Mouse (Mus musculus) brain, adult 2 months (tissue): ENCODE data around the gene Il1rapl2.

Experiments
- DNase-seq: peaks from one replicate; pipeline ENCODE4 v3.0.0; 2011; ENCODE audit warnings: low read depth, low spot score

The Il1rapl2 gene

DNA sequence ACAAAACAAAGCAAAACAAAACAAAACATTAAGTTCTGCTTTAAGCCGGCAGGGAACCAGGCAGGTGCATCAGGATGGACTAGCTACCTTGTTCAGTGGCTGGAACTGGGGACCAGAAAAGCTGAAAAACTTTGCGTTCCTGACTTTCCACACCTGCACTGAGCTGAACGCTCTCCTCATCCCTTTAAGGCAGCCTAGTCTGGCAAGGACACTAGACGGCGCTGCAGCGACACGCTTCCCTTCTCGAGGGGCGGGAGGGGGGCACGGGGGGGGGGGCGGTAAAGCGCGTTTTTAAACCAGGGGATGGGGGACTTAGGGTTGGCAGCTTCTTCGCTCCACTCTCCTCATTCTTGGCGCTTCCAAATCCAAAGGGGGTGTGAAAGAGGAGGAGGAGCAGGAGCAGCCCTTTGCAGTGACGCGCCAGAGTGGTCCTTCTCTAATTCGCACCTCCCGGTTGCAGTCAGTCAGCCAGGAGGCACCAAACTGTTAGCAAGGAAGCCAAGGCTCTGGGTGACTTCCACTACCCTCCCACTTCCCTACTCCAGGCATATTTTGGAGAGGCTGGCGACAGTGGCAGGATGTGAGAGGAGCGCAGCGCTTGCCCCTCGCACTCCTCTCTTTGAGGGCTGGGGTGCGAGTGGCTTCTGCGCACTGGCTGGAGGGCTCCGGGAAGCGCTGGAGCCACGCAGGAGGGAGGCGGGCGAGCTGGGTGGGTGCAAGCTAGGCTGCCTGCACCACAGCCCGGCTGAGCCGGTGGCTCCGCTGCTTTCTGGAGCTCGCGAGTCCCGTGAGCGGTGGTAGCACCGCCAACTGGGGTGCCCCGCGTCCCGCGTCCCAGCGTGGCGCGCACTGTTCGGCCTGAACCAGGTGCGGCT, at the start of gene Il1rapl2:
Gene Il1rapl2, plus strand, starts transcription at position 288 of the 875 bp plus-strand sequence.
- peak; percentile 45 for DNase-seq

DNA sequence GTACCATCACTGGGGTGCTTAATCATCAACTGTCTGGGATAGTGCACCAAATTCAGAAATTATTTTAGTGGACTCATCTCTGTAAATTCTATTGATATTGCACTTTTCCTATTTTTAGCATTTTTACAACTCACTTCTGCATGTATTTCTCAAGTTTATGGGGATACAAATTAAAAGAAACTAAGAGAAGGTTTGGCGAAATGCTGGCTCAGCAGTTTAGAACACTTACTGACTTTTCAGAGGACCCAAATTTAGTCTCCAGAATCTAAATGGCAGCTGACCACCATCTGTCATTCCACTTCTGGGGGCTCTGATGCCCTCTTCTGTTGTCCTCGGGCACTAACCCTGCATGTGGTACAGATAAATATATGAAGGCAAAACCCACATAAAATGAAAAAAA, 22.1 kb upstream of the Il1rapl2 start:
- no peak for DNase-seq

- peak; percentile 10 for DNase-seq
Measured at GRCm38 (mm10) chrX:137569472-137570188, 778 bp upstream of the Il1rapl2 start.

- DNase-seq: no peak
Measured at GRCm38 (mm10) chrX:137582656-137583055, 12.2 kb downstream of the Il1rapl2 start.

GRCm38 (mm10) chrX:137620697-137621096, 50.3 kb downstream of the Il1rapl2 start:
- peak; percentile 4 for DNase-seq

GRCm38 (mm10) chrX:137667011-137667410, 96.6 kb downstream of the Il1rapl2 start:
- peak; percentile 59 for DNase-seq

DNA sequence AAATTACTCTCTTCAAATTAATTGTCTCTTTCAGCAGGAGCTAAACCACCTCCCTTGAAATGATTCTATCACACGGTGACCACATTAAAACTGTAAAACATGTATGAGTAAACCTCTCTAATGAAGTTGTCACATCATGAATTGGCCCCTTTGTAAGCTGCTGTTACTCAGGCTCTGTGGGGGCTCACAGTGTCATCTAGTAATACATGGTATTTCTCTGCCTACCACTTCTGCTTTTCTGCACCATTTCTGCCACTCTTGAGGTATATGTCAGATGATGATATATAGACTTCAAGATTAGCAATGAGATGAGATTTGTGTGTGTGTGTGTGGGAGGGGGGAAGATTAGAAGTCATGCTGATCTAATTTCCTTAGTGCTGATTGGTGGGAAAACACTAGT, 117.6 kb downstream of the Il1rapl2 start:
- no peak for DNase-seq

DNA sequence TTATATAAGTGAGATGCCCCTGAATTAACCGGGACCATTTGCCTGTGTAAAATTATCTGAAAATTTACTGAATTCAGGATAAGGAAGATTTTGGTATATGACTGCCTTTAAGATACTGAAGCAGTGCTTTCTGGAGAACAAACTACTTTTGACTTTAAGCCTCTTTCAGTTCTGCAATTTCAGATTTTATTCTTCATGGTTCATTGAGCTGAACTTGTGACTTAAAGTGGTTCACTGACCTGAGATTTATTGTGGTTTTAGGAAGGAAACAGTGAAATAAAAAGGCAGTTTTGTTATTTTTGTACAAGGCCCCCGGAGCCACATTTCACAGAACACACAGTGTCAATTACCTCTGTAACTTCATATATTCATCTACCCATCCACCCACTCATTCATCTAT, 129.6 kb downstream of the Il1rapl2 start:
- no peak for DNase-seq

GRCm38 (mm10) chrX:137755537-137755936, 185.1 kb downstream of the Il1rapl2 start:
- no peak for DNase-seq

DNA sequence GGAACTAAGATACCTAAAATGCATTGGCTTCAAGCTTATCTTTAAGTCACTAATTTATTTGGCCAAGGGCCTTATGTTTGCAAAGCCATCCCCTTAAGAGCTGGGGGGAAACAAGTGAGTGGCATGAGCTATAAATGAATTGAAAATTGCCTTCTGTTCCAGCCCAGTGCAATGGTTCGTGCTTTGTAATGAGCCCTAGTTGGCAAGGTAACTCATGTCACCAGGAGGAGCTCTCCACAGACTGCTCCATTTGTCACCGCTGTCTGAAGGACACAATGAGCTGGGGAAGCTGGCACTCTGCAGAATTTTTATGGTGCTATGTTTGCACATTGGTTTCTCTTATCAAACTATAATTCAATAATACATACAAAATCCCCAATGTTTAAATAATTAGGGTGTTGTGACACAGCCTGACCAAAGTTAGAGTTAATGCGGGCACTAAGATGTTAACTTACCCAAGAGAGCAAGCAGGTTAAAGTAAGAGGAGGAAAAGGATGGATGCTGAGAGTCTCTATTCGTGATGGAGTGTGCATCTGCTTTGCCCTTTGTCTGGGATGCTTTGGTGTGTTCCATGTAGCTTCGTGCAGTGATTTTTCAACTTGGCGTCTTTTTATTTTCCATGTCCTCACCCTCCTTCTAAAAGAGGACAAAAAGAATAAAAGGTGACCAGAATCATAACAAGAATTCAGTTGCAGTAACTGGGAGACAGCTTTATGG, 235.2 kb downstream of the Il1rapl2 start:
- peak; percentile 8 for DNase-seq

- no peak for DNase-seq
Measured at GRCm38 (mm10) chrX:137806231-137807114, 236.1 kb downstream of the Il1rapl2 start.

DNA sequence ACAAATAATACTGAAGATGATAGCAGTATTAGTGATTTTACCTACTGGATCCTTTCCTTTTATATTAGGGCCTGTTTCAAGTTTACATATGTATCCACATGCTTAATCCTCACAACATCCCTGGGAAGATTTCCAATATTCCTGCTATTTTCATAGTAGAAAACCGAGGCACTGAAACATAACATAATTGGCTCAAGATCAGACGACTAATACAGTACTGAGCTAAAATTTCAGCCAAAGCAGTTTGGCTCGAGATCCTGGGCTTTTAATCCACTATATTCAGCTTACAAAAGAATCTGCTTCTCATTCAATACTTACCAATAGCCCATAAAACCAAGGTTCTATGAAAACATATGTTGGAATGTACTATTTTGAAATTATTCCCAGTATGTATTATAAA, 239.1 kb downstream of the Il1rapl2 start:
- DNase-seq: no peak

DNA sequence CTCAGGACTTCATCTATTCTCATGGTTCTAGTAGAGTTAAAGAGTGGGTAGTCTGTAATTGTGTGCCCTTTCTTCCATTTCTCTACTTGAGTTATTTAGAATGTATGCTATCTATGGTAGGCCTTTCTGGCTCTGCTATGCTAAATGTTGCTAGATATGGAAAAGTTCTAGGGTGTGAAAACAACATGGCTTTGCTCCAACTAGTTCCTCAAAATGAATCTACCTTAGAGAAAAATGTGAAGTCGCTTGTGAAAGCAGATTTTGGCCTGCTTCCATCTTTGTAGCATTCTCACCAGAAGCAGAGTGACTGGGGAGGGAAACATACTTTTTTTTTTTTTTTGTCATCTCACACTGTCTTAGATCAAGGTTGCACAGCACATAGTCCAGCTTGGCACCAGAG, 241.7 kb downstream of the Il1rapl2 start:
- DNase-seq: peak; percentile 69

GRCm38 (mm10) chrX:137848936-137849335, 278.5 kb downstream of the Il1rapl2 start:
- peak; percentile 58 for DNase-seq

DNA sequence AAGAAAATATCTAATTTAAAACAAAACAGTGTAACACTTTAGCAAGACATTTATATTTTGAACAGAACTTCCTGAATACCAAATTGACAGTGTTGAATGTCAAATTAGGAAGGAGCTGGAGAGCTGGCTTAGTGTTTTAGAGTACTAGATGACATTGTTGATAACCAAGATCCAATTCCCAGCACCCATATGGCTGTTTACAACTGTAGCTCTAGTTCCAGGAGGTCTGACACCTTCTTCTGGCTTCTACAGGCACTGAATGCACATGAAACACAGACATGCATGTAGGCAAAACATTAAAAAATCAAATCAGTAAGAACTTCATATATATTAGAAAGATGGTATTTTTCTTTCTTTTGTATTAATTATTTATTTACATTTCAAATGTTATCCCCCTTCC, 353.1 kb downstream of the Il1rapl2 start:
- DNase-seq: no peak

DNA sequence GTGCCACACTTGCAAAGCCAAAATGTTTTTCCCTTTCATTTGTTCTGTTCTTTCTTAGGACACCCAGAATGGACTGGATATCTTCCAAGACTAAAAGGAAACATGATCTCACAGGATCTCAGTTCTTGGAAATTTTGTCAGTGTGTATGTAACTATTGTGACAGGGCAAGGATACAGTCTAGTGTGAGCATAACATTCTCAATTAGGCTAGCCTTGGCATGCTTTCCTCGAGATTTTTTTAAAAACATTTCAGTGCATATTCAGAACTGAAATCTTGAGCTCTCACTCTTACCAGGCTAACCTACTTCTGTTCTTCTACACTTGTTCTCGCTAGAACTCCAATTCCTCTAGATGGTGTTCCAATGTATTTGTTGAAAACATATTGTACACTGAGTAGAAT, 356.4 kb downstream of the Il1rapl2 start:
- peak; percentile 7 for DNase-seq

DNA sequence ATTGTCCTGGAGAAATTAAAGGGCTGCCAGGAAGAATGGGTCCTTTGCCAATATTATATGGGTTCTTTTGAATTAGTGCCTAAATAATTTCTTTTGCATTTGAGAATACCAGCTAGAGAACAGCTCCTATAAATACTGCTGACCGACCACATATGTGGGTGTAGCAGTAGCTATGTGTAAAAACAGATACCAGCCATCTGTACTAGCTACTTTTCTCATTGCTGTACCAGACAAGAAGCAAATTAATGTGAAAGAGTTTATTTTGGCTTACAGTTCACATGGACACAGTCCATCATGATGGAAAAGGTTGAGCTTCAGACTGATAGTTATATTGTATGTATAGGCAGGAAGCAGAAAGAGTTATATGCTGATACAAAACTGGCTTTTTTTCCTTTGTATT, 377.3 kb downstream of the Il1rapl2 start:
- DNase-seq: peak; percentile 21

DNA sequence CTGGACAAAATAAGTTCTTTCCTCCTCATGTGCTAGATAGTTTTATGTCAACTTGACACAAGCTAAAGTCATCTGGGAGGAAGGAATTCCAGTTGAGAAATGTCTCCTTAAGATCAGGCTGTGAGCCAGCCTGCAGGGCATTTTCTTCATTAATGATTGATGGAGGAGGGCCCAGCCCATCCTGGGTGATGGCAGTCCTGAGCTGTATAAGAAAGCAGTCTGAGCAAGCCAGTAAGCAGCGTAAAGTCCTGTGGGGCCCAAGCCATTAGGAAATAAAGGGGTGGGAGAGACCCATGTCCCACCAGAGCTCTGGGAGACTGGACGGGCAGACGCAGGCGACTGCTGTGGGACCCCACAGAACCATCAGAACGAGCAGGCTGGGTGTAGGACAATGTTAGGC, 400.9 kb downstream of the Il1rapl2 start:
- no peak for DNase-seq

GRCm38 (mm10) chrX:138043113-138043512, 472.7 kb downstream of the Il1rapl2 start:
- DNase-seq: no peak

- DNase-seq: no peak
Measured at GRCm38 (mm10) chrX:138103954-138104353, 533.5 kb downstream of the Il1rapl2 start.

- DNase-seq: no peak
Measured at GRCm38 (mm10) chrX:138104668-138105067, 534.3 kb downstream of the Il1rapl2 start.
